Mouse (Mus musculus) R1 (cell line): ENCODE measurements at regions not wholly inside any gene's neighbourhood (a gene's known extent, or its start where the extent isn't known, plus 50 kb on each side); places are given as distances from the start of the nearest gene placed in this dataset.

ENCODE experiments used
- DNase-seq: peaks from one replicate; pipeline ENCODE4 v3.0.0-alpha.2; 2018; ENCODE audit warnings: low read depth, low spot score

- peak; percentile 2 for DNase-seq
Observed at GRCm38 (mm10) chr12:5566231-5566630, 190.7 kb upstream of the Klhl29 start.

DNA sequence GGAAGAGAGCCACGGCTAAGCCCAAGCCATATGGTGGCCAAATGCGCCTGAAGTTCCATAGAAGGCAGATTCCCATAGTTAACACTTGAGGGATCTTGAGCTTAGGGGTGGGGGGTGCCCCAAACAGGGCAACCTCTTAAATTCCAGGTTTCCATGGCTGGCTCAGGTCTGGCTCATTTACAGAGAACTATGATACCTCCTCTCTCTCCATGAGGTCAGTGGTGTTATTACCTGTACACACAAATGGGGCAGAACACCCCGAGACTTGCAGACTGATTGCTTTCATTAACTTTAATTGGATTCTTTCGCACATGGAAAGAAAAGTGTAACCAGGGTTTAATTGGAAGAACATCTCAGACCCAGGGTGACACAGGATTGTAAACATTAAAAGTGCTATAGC is 177.1 kb upstream of the Klhl29 start:
- no peak for DNase-seq

- DNase-seq: no peak
Observed at GRCm38 (mm10) chr12:5551901-5552300, 176.4 kb upstream of the Klhl29 start.

DNA sequence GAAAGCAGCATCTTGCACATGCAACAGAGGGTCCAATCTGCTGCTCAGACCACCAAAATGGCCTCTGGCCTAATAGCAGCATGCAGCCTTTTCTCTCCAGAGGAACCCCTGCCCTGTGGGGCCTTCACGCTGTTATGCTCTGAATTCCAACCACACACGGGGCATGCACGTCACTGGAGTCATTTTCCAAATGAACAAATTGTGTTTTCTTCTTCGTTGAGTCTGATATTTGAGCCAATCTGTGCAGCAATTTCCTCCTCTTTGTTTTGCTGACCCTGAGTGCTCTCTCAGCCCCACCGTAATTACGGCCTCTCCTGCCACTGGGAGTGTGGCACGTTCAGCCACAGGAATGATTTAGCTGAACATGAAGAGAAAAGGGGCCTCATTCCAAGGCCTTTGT is 174.3 kb upstream of the Klhl29 start:
- no peak for DNase-seq

DNA sequence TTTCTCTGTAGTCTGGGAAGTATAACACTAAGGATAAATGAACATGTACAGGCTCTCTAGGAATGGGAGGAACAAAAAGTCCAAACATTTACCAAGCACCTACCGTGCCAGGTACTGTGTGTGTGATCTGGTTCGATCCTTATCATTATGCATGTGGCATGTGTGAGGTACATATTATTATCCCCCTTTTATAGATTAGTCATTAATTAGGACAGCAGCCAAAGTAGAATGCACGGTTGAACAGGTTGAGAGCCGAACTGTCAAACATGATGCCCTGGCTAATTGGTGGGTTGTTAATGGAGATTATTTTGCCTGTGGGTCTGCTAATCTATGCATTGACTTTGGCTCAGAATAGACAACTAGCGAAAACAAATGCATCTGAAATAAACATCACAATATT is 172.2 kb upstream of the Klhl29 start:
- DNase-seq: no peak

DNA sequence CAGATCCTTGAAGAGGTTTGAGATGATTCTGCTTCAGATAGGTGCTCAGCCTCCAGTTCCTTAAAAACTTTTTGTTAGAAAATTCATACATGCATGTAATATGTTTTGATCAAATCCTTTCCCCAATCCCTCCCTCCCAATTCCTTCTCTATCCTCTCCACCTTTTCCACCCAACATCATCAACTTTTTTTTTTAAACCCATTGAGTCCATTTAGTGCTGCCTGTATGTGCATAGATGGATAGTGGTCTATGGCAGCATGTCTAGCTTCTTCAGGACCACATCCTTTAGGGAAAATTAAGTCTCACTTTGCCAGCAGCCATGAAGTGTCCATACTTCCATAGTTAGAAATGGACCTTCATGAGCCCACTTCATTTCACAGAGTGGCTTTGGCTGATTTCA is 167.2 kb upstream of the Klhl29 start:
- no peak for DNase-seq

DNA sequence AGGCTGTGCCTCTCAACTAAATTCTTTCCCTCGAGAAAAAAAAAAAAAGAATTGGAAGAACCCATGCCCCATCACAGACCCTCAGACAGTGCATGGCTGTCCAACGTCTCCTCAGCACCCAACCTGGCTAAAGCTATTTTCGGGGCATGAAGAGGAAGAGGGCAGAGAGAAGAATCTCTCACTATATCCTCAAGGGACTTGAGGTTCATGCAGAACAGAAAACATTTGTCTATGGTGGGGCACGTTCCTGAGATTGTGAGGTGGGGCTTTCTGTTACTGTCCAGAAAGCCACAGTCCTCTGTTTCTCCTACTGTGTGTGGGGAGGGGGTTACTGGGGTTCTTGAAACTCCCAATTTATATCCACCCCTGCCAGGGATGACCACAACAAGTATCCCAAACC is 120.8 kb upstream of the Klhl29 start:
- DNase-seq: no peak

GRCm38 (mm10) chr12:5494657-5495512 is 119.4 kb upstream of the Klhl29 start:
- no peak for DNase-seq

DNA sequence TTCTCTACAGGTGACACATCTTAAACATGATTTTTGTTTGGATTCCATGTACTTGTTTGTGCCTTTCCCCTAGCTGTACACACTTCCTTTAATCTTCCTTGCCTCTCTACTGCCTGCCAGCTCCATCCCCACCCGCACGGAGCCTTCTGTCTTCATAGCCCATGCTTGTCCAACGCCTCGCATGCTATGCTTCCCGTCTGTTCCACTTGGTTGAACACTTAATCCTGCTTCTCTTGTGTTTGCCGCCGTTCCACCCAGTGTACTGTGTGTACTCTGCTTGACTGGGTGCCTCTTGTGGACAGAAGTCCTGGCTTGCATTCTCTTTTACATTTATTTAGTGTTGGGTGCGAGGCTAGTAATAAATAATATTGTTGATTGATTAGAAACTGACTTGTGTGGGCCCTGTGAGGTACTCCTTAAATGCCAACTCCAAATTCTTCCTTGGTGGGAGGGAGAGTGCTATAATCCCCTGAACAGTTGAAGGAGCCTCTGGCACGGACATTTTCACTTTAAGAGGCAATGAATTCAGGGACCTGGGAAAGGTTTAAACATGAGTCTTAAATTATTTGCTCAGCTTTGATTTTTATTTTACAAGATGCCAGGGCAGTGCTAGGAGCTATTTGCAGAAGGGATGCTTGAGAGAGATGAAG is 88.9 kb upstream of the Klhl29 start:
- DNase-seq: no peak

DNA sequence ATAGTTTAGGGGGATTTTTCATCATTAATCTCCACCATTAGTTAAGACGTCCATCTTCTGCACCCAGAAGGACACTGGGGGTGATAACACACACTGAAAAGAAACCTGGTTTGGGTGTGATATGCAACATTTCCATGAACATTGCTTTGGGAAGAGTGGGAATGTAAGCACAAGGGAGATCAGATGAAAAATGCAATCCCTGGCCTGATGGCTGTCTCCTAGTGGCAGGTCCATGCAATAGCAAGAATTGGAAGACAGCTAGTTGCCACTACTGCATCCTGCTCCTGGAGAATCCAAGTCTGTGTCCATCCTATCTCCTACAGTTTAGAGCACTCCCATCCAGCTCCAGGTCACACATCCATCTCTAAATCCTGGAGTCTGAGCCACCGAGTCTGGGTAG is 77.7 kb upstream of the Klhl29 start:
- peak; percentile 17 for DNase-seq

GRCm38 (mm10) chr12:5443730-5444129 is 68.2 kb upstream of the Klhl29 start:
- no peak for DNase-seq

DNA sequence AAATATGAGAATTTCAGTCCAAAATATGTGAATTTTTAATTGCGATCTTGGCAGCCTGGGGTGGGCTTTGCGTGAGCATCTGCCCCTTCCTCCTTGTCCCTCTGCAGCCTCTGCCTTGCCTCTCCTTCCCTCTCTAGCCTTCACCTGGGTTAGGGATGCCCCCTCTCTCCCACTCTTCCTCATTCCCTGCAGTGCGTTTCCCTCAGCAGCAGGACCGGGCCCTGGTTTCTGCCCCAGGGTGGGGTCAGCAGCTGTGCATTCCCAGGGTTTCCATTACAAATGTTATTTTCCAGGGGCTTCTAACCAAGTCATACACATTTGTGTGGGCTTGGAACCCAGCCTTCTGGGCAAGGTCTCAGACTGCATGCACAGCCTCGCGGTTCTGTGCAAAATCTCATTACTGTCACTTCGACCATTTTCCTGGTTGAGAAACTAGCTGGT is 67.6 kb upstream of the Klhl29 start:
- no peak for DNase-seq

GRCm38 (mm10) chr12:5442679-5443078 is 67.2 kb upstream of the Klhl29 start:
- no peak for DNase-seq

DNA sequence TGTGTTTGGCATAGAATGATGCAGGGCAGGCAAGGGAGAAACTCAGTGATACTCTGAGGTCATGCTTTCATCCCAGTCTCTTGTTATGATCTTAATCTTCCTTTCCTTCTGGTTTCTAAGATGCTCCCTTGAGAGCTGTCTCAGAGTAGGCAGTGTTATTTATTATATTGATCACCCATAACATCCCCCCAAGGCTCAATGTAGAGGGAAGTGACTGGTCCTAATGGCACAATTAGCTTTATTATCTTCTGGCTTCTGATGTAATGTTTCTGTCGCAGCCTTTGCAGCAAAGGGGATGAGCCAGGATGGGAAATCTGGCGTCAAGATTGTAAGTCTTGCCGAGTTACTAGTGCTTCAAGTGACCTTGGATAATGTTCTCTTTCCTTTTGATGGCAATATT is 65.0 kb upstream of the Klhl29 start:
- no peak for DNase-seq

DNA sequence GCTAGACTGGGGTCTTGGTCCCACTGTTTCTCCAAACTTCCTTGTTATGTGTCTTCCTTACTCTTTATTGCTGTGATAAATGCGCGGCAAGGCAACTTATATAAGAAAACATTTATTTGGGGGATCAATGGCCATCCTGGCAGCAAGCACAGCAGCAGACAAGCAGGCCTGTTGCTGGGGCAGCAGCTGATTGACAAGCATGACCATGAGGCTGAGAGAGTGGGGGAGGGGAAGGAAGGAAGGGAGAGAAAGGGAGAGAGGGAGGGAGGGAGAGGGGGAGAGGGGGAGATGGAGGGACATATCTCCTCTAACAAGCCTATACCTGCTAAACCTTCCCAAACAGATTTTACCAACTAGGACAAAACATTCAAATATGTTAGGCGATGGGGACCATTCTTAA is 60.4 kb upstream of the Klhl29 start:
- no peak for DNase-seq

GRCm38 (mm10) chr12:5434060-5434459 is 58.6 kb upstream of the Klhl29 start:
- DNase-seq: no peak

- no peak for DNase-seq
Observed at GRCm38 (mm10) chr12:5432688-5433087, 57.2 kb upstream of the Klhl29 start.

DNA sequence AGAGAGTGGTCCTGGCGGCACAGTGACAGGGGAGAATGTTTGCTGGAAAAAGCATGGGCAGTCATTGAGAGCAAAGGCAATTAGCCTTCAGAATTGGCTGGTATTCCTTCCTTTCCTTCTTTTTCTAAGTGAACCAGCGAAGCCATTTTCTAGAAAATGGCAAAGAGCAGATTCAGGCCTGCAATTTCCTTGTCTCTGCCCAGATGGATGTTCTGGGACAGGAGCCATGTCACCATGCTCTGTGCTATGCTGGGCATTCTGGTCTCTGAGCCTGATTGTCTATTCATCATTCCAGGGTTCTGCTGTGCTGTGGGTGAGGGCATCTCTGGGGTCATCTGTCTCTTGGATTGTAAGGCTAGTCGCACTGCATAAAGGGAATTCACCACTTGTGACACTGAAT is 53.3 kb upstream of the Klhl29 start:
- no peak for DNase-seq
